Mouse (Mus musculus) lung, postnatal 0 days (tissue): ENCODE results near the gene Cyp2d11.

Source experiments
- CTCF ChIP-seq: IDR thresholded peaks from 2 replicates; pipeline ENCODE4 v1.5.1; 2016; ENCODE audit warnings: antibody characterized with exemption, mild to moderate bottlenecking
- EP300 ChIP-seq: IDR thresholded peaks from 2 replicates; pipeline ENCODE4 v1.6.1; 2016; ENCODE audit warnings: antibody characterized with exemption, mild to moderate bottlenecking, control low read depth

GRCm38 (mm10) chr15:82404163-82404562, 10.3 kb upstream of the Cyp2d11 start:
- TF ChIP-seq CTCF (no peak), EP300 (no peak)
